Mouse (Mus musculus) megakaryocyte, embryonic 14.5 days (primary cell): ENCODE results near the gene Pparg. TPM values are rescaled to one million over a fixed set of nuclear protein-coding genes. Genes with fewer than 3 reads are reported as not detected.

Experiments
- H3K27me3 ChIP-seq: replicated peaks from 2 replicates; pipeline ENCODE3; 2012; ENCODE audit warnings: inconsistent platforms
- H3K36me3 ChIP-seq: replicated peaks from 2 replicates; pipeline ENCODE3; 2012; ENCODE audit warnings: low read length, inconsistent platforms, mixed read lengths
- H3K4me1 ChIP-seq: 2 replicates; pipeline ENCODE4 v1.6.1; 2012; ENCODE audit warnings: inconsistent platforms
- H3K4me3 ChIP-seq: replicated peaks from 2 replicates; pipeline ENCODE3; 2012; ENCODE audit warnings: moderate library complexity, mild to moderate bottlenecking, inconsistent platforms
- H3K9me3 ChIP-seq: 2 replicates; pipeline ENCODE4 v1.6.1; 2012; ENCODE audit warnings: inconsistent platforms
- FLI1 ChIP-seq: IDR thresholded peaks from 2 replicates; pipeline ENCODE4 v1.6.1; 2012; ENCODE audit warnings: low read length, inconsistent platforms, mixed read lengths
- GATA1 ChIP-seq: IDR thresholded peaks from 3 replicates; pipeline ENCODE4 v1.6.1; 2012; ENCODE audit warnings: mixed read lengths, low read length, inconsistent platforms, borderline replicate concordance
- polyA plus RNA-seq: library from polyadenylated mRNA; stranded (reverse); fragments of >175 nt; gene quantifications from 2 replicates; pipeline ENCODE4 v1.2.3, GENCODE M21; 2012; ENCODE audit warnings: low replicate concordance; ENCODE audit not compliant: insufficient read depth

Pparg gene
- polyA plus RNA-seq, 1 experiment = 4.3 TPM

GRCm38 (mm10) chr6:115411477-115411876 is 50.7 kb downstream of the Pparg start:
- no peaks in the 10 kb centered on the region for H3K27me3 ChIP-seq
- peaks cover 25% of the 10 kb centered on the region for H3K4me1 ChIP-seq
- no peak for TF ChIP-seq FLI1
- no peak for TF ChIP-seq GATA1
- H3K36me3 ChIP-seq = peaks cover 34% of the 10 kb centered on the region
- no peak overlapping the region for H3K4me3 ChIP-seq
- H3K9me3 ChIP-seq = no peaks in the 10 kb centered on the region

- Histone ChIP-seq H3K4me3 (no peak overlapping the region), H3K36me3 (peaks cover 21% of the 10 kb centered on the region), H3K9me3 (no peaks in the 10 kb centered on the region), H3K27me3 (no peaks in the 10 kb centered on the region), H3K4me1 (peaks cover 23% of the 10 kb centered on the region)
- TF ChIP-seq GATA1 = no peak
- no peak for TF ChIP-seq FLI1
Observed at GRCm38 (mm10) chr6:115418171-115418570, 57.4 kb downstream of the Pparg start.

GRCm38 (mm10) chr6:115418964-115419363 is 58.2 kb downstream of the Pparg start:
- TF ChIP-seq GATA1 (no peak), FLI1 (no peak)
- no peaks in the 10 kb centered on the region for H3K9me3 ChIP-seq
- no peaks in the 10 kb centered on the region for H3K27me3 ChIP-seq
- H3K36me3 ChIP-seq = peaks cover 21% of the 10 kb centered on the region
- peaks cover 24% of the 10 kb centered on the region for H3K4me1 ChIP-seq
- H3K4me3 ChIP-seq = no peak overlapping the region

- Histone ChIP-seq H3K27me3 (no peaks in the 10 kb centered on the region), H3K36me3 (peaks cover 23% of the 10 kb centered on the region), H3K4me3 (no peak overlapping the region), H3K9me3 (no peaks in the 10 kb centered on the region), H3K4me1 (peaks cover 35% of the 10 kb centered on the region)
- no peak for TF ChIP-seq FLI1
- TF ChIP-seq GATA1 = no peak
Observed at GRCm38 (mm10) chr6:115420963-115421362, 60.2 kb downstream of the Pparg start.

- peaks cover 33% of the 10 kb centered on the region for H3K4me1 ChIP-seq
- H3K36me3 ChIP-seq = peaks cover 21% of the 10 kb centered on the region
- no peaks in the 10 kb centered on the region for H3K27me3 ChIP-seq
- no peak for TF ChIP-seq GATA1
- no peak for TF ChIP-seq FLI1
- no peak overlapping the region for H3K4me3 ChIP-seq
- H3K9me3 ChIP-seq = no peaks in the 10 kb centered on the region
Observed at GRCm38 (mm10) chr6:115421665-115422064, 60.9 kb downstream of the Pparg start.

GRCm38 (mm10) chr6:115424433-115424832 is 63.7 kb downstream of the Pparg start:
- Histone ChIP-seq H3K27me3 (no peaks in the 10 kb centered on the region), H3K9me3 (no peaks in the 10 kb centered on the region), H3K36me3 (peaks cover 22% of the 10 kb centered on the region), H3K4me3 (no peak overlapping the region), H3K4me1 (peaks cover 42% of the 10 kb centered on the region)
- TF ChIP-seq GATA1 (no peak), FLI1 (no peak)

- Histone ChIP-seq H3K36me3 (peaks cover 3% of the 10 kb centered on the region), H3K9me3 (no peaks in the 10 kb centered on the region), H3K27me3 (no peaks in the 10 kb centered on the region), H3K4me1 (peaks cover 84% of the 10 kb centered on the region), H3K4me3 (no peak overlapping the region)
- TF ChIP-seq FLI1 (no peak), GATA1 (no peak)
Observed at GRCm38 (mm10) chr6:115432726-115433125, 72.0 kb downstream of the Pparg start.

- H3K9me3 ChIP-seq = no peaks in the 10 kb centered on the region
- H3K4me3 ChIP-seq = no peak overlapping the region
- TF ChIP-seq GATA1 (no peak; the same call in 2 of the 3 replicates), FLI1 (no peak)
- no peaks in the 10 kb centered on the region for H3K36me3 ChIP-seq
- H3K4me1 ChIP-seq = peaks cover 93% of the 10 kb centered on the region
- no peaks in the 10 kb centered on the region for H3K27me3 ChIP-seq
Observed at GRCm38 (mm10) chr6:115434054-115434453, 73.3 kb downstream of the Pparg start.

GRCm38 (mm10) chr6:115434816-115435215 is 74.1 kb downstream of the Pparg start:
- TF ChIP-seq FLI1 = no peak
- TF ChIP-seq GATA1 = no peak
- Histone ChIP-seq H3K4me1 (peaks cover 95% of the 10 kb centered on the region), H3K27me3 (no peaks in the 10 kb centered on the region), H3K4me3 (no peak overlapping the region), H3K9me3 (no peaks in the 10 kb centered on the region), H3K36me3 (peaks cover 6% of the 10 kb centered on the region)

- H3K27me3 ChIP-seq = no peaks in the 10 kb centered on the region
- peaks cover 58% of the 10 kb centered on the region for H3K36me3 ChIP-seq
- TF ChIP-seq FLI1 (no peak), GATA1 (no peak)
- H3K9me3 ChIP-seq = peaks cover 4% of the 10 kb centered on the region; the same call in 1 of the 2 replicates
- peaks cover 84% of the 10 kb centered on the region for H3K4me1 ChIP-seq
- H3K4me3 ChIP-seq = no peak overlapping the region
Observed at GRCm38 (mm10) chr6:115440231-115441006, 79.7 kb downstream of the Pparg start.

GRCm38 (mm10) chr6:115452501-115452900 is 91.8 kb downstream of the Pparg start:
- TF ChIP-seq GATA1 = no peak
- no peak for TF ChIP-seq FLI1
- Histone ChIP-seq H3K36me3 (peaks cover 85% of the 10 kb centered on the region), H3K4me1 (peaks cover 31% of the 10 kb centered on the region), H3K27me3 (no peaks in the 10 kb centered on the region), H3K9me3 (no peaks in the 10 kb centered on the region), H3K4me3 (no peak overlapping the region)
